Mouse (Mus musculus) forebrain, embryonic 16.5 days (tissue): ENCODE data around the gene Pidd1. TPM values are rescaled to one million over a fixed set of nuclear protein-coding genes. Genes with fewer than 3 reads are reported as not detected.
"Not testable (repeated sequence)": the region's sequence is repeated elsewhere in the genome, so short reads cannot be mapped to it uniquely, and the experiment has no call there.

Source experiments
- ATAC-seq: fragments of 200-750 bp; cut with Nextera tagmentation; 2 replicates; pipeline ENCODE4 v1.8.0; 2017; ENCODE audit warnings: mild to moderate bottlenecking, moderate library complexity
- H3K27ac ChIP-seq: fragments of 300-500 bp; sonication (generic); 2 replicates; pipeline ENCODE4 v1.5.1; 2014; ENCODE audit warnings: low read length, control low read depth
- H3K27me3 ChIP-seq: fragments of 300-500 bp; sonication (generic); replicated peaks from 2 replicates; pipeline ENCODE4 v1.6.1; 2014; ENCODE audit warnings: low read length; ENCODE audit not compliant: control insufficient read depth, insufficient read depth
- H3K36me3 ChIP-seq: fragments of 300-500 bp; sonication (generic); 2 replicates; pipeline ENCODE4 v1.6.1; 2014; ENCODE audit not compliant: control insufficient read depth, insufficient read depth
- H3K4me1 ChIP-seq: fragments of 300-500 bp; sonication (generic); replicated peaks from 2 replicates; pipeline ENCODE4 v1.6.1; 2014; ENCODE audit warnings: low read length; ENCODE audit not compliant: control insufficient read depth, insufficient read depth
- H3K4me2 ChIP-seq: fragments of 300-500 bp; sonication (generic); 2 replicates; pipeline ENCODE4 v1.6.1; 2014; ENCODE audit warnings: mild to moderate bottlenecking, low read length, control low read depth
- H3K4me3 ChIP-seq: fragments of 300-500 bp; sonication (generic); replicated peaks from 2 replicates; pipeline ENCODE4 v1.5.1; 2014; ENCODE audit warnings: mild to moderate bottlenecking, low read length, control low read depth
- H3K9ac ChIP-seq: fragments of 300-500 bp; sonication (generic); replicated peaks from 2 replicates; pipeline ENCODE4 v1.6.1; 2014; ENCODE audit warnings: low read depth, low read length, control low read depth
- H3K9me3 ChIP-seq: fragments of 300-500 bp; sonication (generic); 2 replicates; pipeline ENCODE4 v1.6.1; 2016; ENCODE audit warnings: low read length; ENCODE audit not compliant: control insufficient read depth
- WGBS: fragments of 180-500 bp; shearing (Covaris S2); extraction: QIAGEN DNeasy Blood & Tissue Kit; methylation state at CpG from one replicate; pipeline ENCODE4 v1.1.7; 2014; 5-methylcytosine and 5-hydroxymethylcytosine counted together
- polyA plus RNA-seq: library from polyadenylated mRNA; unstranded; fragments of >200 nt; fragmentation: Nextera tagmentation; extraction: Ambion mirVana; gene quantifications from 2 replicates; pipeline ENCODE4 v1.2.1, GENCODE M21; 2015

Pidd1 gene
- polyA plus RNA-seq, 1 experiment from 2014 or later = 9.9 TPM

- peak overlapping the region; percentile 58; the same call in 1 of the 2 replicates for H3K27ac ChIP-seq
- H3K4me2 ChIP-seq = peak overlapping the region; percentile 97
- peak overlapping the region; percentile 77 for H3K9ac ChIP-seq
- H3K36me3 ChIP-seq = peaks cover 9% of the 10 kb centered on the region
- peaks cover 5% of the 10 kb centered on the region for H3K27me3 ChIP-seq
- WGBS = 2% methylated on average over 23 of the region's 23 CpGs
- H3K4me3 ChIP-seq = peak overlapping the region; percentile 71
- ATAC-seq = peak; percentile 26
- peaks cover 16% of the 10 kb centered on the region for H3K4me1 ChIP-seq
- no peaks in the 10 kb centered on the region for H3K9me3 ChIP-seq
Measured at GRCm38 (mm10) chr7:141455610-141456314, 11.9 kb upstream of the Pidd1 start.

- H3K4me2 ChIP-seq = peak within 1 kb of the TSS; percentile 97
- no peaks in the 10 kb centered on the region for H3K27me3 ChIP-seq
- H3K4me3 ChIP-seq = peak within 1 kb of the TSS; percentile 71
- peak; percentile 79 for ATAC-seq
- peaks cover 16% of the 10 kb centered on the region for H3K4me1 ChIP-seq
- H3K36me3 ChIP-seq = peaks cover 9% of the 10 kb centered on the region
- 0% methylated on average over 42 of the region's 45 CpGs for whole genome bisulfite sequencing
- H3K9me3 ChIP-seq = no peaks in the 10 kb centered on the region
- H3K27ac ChIP-seq = peak within 1 kb of the TSS; percentile 58; the same call in 1 of the 2 replicates
- H3K9ac ChIP-seq = peak within 1 kb of the TSS; percentile 77
Measured at GRCm38 (mm10) chr7:141454967-141455551, 11.2 kb upstream of the Pidd1 start, which contains the start of gene Pnpla2. TSS of gene Pnpla2 (plus strand) at chr7:141455198.

GRCm38 (mm10) chr7:141453636-141454035 is 9.8 kb upstream of the Pidd1 start:
- no peak for ATAC-seq
- Histone ChIP-seq H3K4me3 (no peak overlapping the region), H3K4me1 (peaks cover 22% of the 10 kb centered on the region), H3K9ac (no peak overlapping the region), H3K27me3 (no peaks in the 10 kb centered on the region), H3K4me2 (no peak overlapping the region), H3K36me3 (peaks cover 12% of the 10 kb centered on the region), H3K9me3 (no peaks in the 10 kb centered on the region), H3K27ac (no peak overlapping the region)
- WGBS = 78% methylated on average over 2 of the region's 2 CpGs

GRCm38 (mm10) chr7:141451928-141452327 is 8.1 kb upstream of the Pidd1 start:
- Histone ChIP-seq H3K4me1 (peaks cover 29% of the 10 kb centered on the region), H3K9me3 (no peaks in the 10 kb centered on the region), H3K27ac (no peak overlapping the region), H3K36me3 (peaks cover 12% of the 10 kb centered on the region), H3K4me2 (no peak overlapping the region), H3K4me3 (no peak overlapping the region), H3K9ac (no peak overlapping the region), H3K27me3 (no peaks in the 10 kb centered on the region)
- ATAC-seq = no peak

- peaks cover 12% of the 10 kb centered on the region for H3K36me3 ChIP-seq
- H3K27me3 ChIP-seq = no peaks in the 10 kb centered on the region
- H3K27ac ChIP-seq = peak within 1 kb of the TSS; percentile 89
- H3K4me2 ChIP-seq = peak within 1 kb of the TSS; percentile 70
- H3K4me3 ChIP-seq = peak within 1 kb of the TSS; percentile 86
- peak; percentile 95 for ATAC-seq
- no peaks in the 10 kb centered on the region for H3K9me3 ChIP-seq
- peaks cover 26% of the 10 kb centered on the region for H3K4me1 ChIP-seq
- peak within 1 kb of the TSS; percentile 83 for H3K9ac ChIP-seq
- WGBS = under 1% methylated on average over 63 of the region's 63 CpGs
Measured at GRCm38 (mm10) chr7:141447110-141447991, 3.5 kb upstream of the Pidd1 start, which contains the start of gene Rplp2. TSS of gene Rplp2 (plus strand) at chr7:141447370.

- H3K27ac ChIP-seq, H3K4me2 ChIP-seq, ATAC-seq, H3K9ac ChIP-seq, H3K9me3 ChIP-seq, H3K36me3 ChIP-seq, H3K27me3 ChIP-seq, H3K4me3 ChIP-seq: not testable (repeated sequence)
- peaks cover 27% of the 10 kb centered on the region for H3K4me1 ChIP-seq
- 83% methylated on average over 3 of the region's 3 CpGs for WGBS
Measured at GRCm38 (mm10) chr7:141446374-141446773, 2.5 kb upstream of the Pidd1 start.

GRCm38 (mm10) chr7:141443081-141443821 is 574 bp downstream of the Pidd1 start:
- Histone ChIP-seq H3K27ac (no peak overlapping the region), H3K4me1 (peaks cover 21% of the 10 kb centered on the region), H3K9ac (peak overlapping the region; percentile 44), H3K36me3 (no peaks in the 10 kb centered on the region; the same call in 1 of the 2 replicates), H3K4me3 (peak overlapping the region; percentile 41), H3K4me2 (peak overlapping the region; percentile 62), H3K9me3 (no peaks in the 10 kb centered on the region), H3K27me3 (no peaks in the 10 kb centered on the region)
- ATAC-seq = no peak
- 17% methylated on average over 12 of the region's 12 CpGs for WGBS

GRCm38 (mm10) chr7:141442199-141442598 is 1.6 kb downstream of the Pidd1 start:
- peak overlapping the region; percentile 62 for H3K4me2 ChIP-seq
- H3K9ac ChIP-seq = peak overlapping the region; percentile 33
- H3K4me1 ChIP-seq = peaks cover 18% of the 10 kb centered on the region
- H3K9me3 ChIP-seq = no peaks in the 10 kb centered on the region
- 89% methylated on average over 13 of the region's 13 CpGs for WGBS
- no peaks in the 10 kb centered on the region for H3K27me3 ChIP-seq
- no peaks in the 10 kb centered on the region; the same call in 1 of the 2 replicates for H3K36me3 ChIP-seq
- no peak overlapping the region for H3K4me3 ChIP-seq
- H3K27ac ChIP-seq = no peak overlapping the region
- no peak for ATAC-seq
